Mouse (Mus musculus): Measurements from ENCODE around the gene Sept9. TPM values are rescaled to one million over a fixed set of nuclear protein-coding genes. Genes with fewer than 3 reads are reported as not detected.

The Sept9 gene
- total and polyA plus RNA-seq, 3 experiments = 115 to 469 (median 292) TPM

GRCm38 (mm10) chr11:117228139-117228538 lies 28.7 kb downstream of the Sept9 start:
- H3K36me3 ChIP-seq (replicated peaks) = no peaks in the 10 kb centered on the region
- DNase-seq (ENCODE audit: low spot score) (no peak), ATAC-seq (ENCODE audit: extremely low read depth, insufficient number of reproducible peaks, low FRiP score, poor library complexity, severe bottlenecking) (no peak)
- no peaks in the 10 kb centered on the region for H3K4me1 ChIP-seq (ENCODE audit: insufficient read depth, low read depth, low read length)
- H3K9me3 ChIP-seq (replicated peaks) = no peaks in the 10 kb centered on the region
- no peak overlapping the region for H3K4me3 ChIP-seq (ENCODE audit: low read depth, low read length)
- TF ChIP-seq GATA2 (IDR thresholded peaks at IDR 0.05; ENCODE audit: borderline replicate concordance, low read depth, low read length) = no peak
- TF ChIP-seq POLR2AphosphoS5 (IDR thresholded peaks at IDR 0.05; ENCODE audit: insufficient replicate concordance, low read depth, low read length) = no peak
- TF ChIP-seq TAL1 (conservative IDR thresholded peaks at IDR 0.05; ENCODE audit: low read depth, low read length) = no peak
- TF ChIP-seq CTCF (IDR thresholded peaks at IDR 0.05; ENCODE audit: low read depth, low read length) = no peak
- no peak for TF ChIP-seq GATA1 (IDR thresholded peaks at IDR 0.05; ENCODE audit: borderline replicate concordance, low read length)
- peaks cover 31% of the 10 kb centered on the region for H3K27me3 ChIP-seq (ENCODE audit: insufficient read depth, low read length)

GRCm38 (mm10) chr11:117231551-117231950 lies 32.1 kb downstream of the Sept9 start:
- ATAC-seq (ENCODE audit: extremely low read depth, insufficient number of reproducible peaks, low FRiP score, poor library complexity, severe bottlenecking) = no peak

GRCm38 (mm10) chr11:117232032-117232431 lies 32.6 kb downstream of the Sept9 start:
- Histone ChIP-seq H3K36me3 (replicated peaks) (no peaks in the 10 kb centered on the region), H3K27me3 (ENCODE audit: insufficient read depth, low read length) (peaks cover 60% of the 10 kb centered on the region), H3K4me1 (ENCODE audit: insufficient read depth, low read depth, low read length) (no peaks in the 10 kb centered on the region), H3K9me3 (replicated peaks) (no peaks in the 10 kb centered on the region), H3K4me3 (ENCODE audit: low read depth, low read length) (no peak overlapping the region)
- DNase-seq (ENCODE audit: low spot score) = no peak
- TF ChIP-seq CTCF (IDR thresholded peaks at IDR 0.05; ENCODE audit: low read depth, low read length) = no peak
- TF ChIP-seq GATA1 (IDR thresholded peaks at IDR 0.05; ENCODE audit: borderline replicate concordance, low read length) = no peak
- TF ChIP-seq TAL1 (conservative IDR thresholded peaks at IDR 0.05; ENCODE audit: low read depth, low read length) = no peak
- TF ChIP-seq POLR2AphosphoS5 (IDR thresholded peaks at IDR 0.05; ENCODE audit: insufficient replicate concordance, low read depth, low read length) = no peak
- TF ChIP-seq GATA2 (IDR thresholded peaks at IDR 0.05; ENCODE audit: borderline replicate concordance, low read depth, low read length) = no peak
- ATAC-seq (ENCODE audit: extremely low read depth, insufficient number of reproducible peaks, low FRiP score, poor library complexity, severe bottlenecking) = no peak

More at GRCm38 (mm10) chr11:117231551-117231950, 32.1 kb downstream of the Sept9 start:
- no peak overlapping the region for H3K4me3 ChIP-seq (ENCODE audit: low read depth, low read length)
- DNase-seq (ENCODE audit: low spot score) = no peak
- peaks cover 55% of the 10 kb centered on the region for H3K27me3 ChIP-seq (ENCODE audit: insufficient read depth, low read length)
- TF ChIP-seq GATA2 (IDR thresholded peaks at IDR 0.05; ENCODE audit: borderline replicate concordance, low read depth, low read length) (no peak), TAL1 (conservative IDR thresholded peaks at IDR 0.05; ENCODE audit: low read depth, low read length) (no peak), CTCF (IDR thresholded peaks at IDR 0.05; ENCODE audit: low read depth, low read length) (no peak), POLR2AphosphoS5 (IDR thresholded peaks at IDR 0.05; ENCODE audit: insufficient replicate concordance, low read depth, low read length) (no peak), GATA1 (IDR thresholded peaks at IDR 0.05; ENCODE audit: borderline replicate concordance, low read length) (no peak)
- H3K9me3 ChIP-seq (replicated peaks) = no peaks in the 10 kb centered on the region
- H3K36me3 ChIP-seq (replicated peaks) = no peaks in the 10 kb centered on the region
- no peaks in the 10 kb centered on the region for H3K4me1 ChIP-seq (ENCODE audit: insufficient read depth, low read depth, low read length)

- ATAC-seq (ENCODE audit: extremely low read depth, insufficient number of reproducible peaks, low FRiP score, poor library complexity, severe bottlenecking) (no peak), DNase-seq (ENCODE audit: low spot score) (no peak)
- Histone ChIP-seq H3K9me3 (replicated peaks) (no peaks in the 10 kb centered on the region), H3K4me1 (ENCODE audit: insufficient read depth, low read depth, low read length) (no peaks in the 10 kb centered on the region), H3K36me3 (replicated peaks) (no peaks in the 10 kb centered on the region), H3K27me3 (ENCODE audit: insufficient read depth, low read length) (peaks cover 58% of the 10 kb centered on the region), H3K4me3 (ENCODE audit: low read depth, low read length) (no peak overlapping the region)
- TF ChIP-seq GATA2 (IDR thresholded peaks at IDR 0.05; ENCODE audit: borderline replicate concordance, low read depth, low read length) (no peak), GATA1 (IDR thresholded peaks at IDR 0.05; ENCODE audit: borderline replicate concordance, low read length) (no peak), TAL1 (conservative IDR thresholded peaks at IDR 0.05; ENCODE audit: low read depth, low read length) (no peak), CTCF (IDR thresholded peaks at IDR 0.05; ENCODE audit: low read depth, low read length) (no peak), POLR2AphosphoS5 (IDR thresholded peaks at IDR 0.05; ENCODE audit: insufficient replicate concordance, low read depth, low read length) (no peak)
Measured at GRCm38 (mm10) chr11:117232886-117233458, 33.5 kb downstream of the Sept9 start.

- H3K9me3 ChIP-seq (replicated peaks) = no peaks in the 10 kb centered on the region
- H3K27me3 ChIP-seq (ENCODE audit: insufficient read depth, low read length) = peaks cover 51% of the 10 kb centered on the region
- TF ChIP-seq POLR2AphosphoS5 (IDR thresholded peaks at IDR 0.05; ENCODE audit: insufficient replicate concordance, low read depth, low read length) (no peak), GATA2 (IDR thresholded peaks at IDR 0.05; ENCODE audit: borderline replicate concordance, low read depth, low read length) (no peak), GATA1 (IDR thresholded peaks at IDR 0.05; ENCODE audit: borderline replicate concordance, low read length) (no peak), CTCF (IDR thresholded peaks at IDR 0.05; ENCODE audit: low read depth, low read length) (no peak), TAL1 (conservative IDR thresholded peaks at IDR 0.05; ENCODE audit: low read depth, low read length) (no peak)
- ATAC-seq (ENCODE audit: extremely low read depth, insufficient number of reproducible peaks, low FRiP score, poor library complexity, severe bottlenecking) (no peak), DNase-seq (ENCODE audit: low spot score) (no peak)
- no peaks in the 10 kb centered on the region for H3K36me3 ChIP-seq (replicated peaks)
- no peaks in the 10 kb centered on the region for H3K4me1 ChIP-seq (ENCODE audit: insufficient read depth, low read depth, low read length)
- no peak overlapping the region for H3K4me3 ChIP-seq (ENCODE audit: low read depth, low read length)
Measured at GRCm38 (mm10) chr11:117233818-117234217, 34.4 kb downstream of the Sept9 start.

- Histone ChIP-seq H3K9me3 (replicated peaks) (no peaks in the 10 kb centered on the region), H3K36me3 (replicated peaks) (no peaks in the 10 kb centered on the region), H3K4me3 (ENCODE audit: low read depth, low read length) (no peak overlapping the region), H3K4me1 (ENCODE audit: insufficient read depth, low read depth, low read length) (no peaks in the 10 kb centered on the region), H3K27me3 (ENCODE audit: insufficient read depth, low read length) (peaks cover 50% of the 10 kb centered on the region)
- TF ChIP-seq CTCF (IDR thresholded peaks at IDR 0.05; ENCODE audit: low read depth, low read length) (no peak), POLR2AphosphoS5 (IDR thresholded peaks at IDR 0.05; ENCODE audit: insufficient replicate concordance, low read depth, low read length) (no peak), TAL1 (conservative IDR thresholded peaks at IDR 0.05; ENCODE audit: low read depth, low read length) (no peak), GATA1 (IDR thresholded peaks at IDR 0.05; ENCODE audit: borderline replicate concordance, low read length) (no peak)
- no peak for ATAC-seq (ENCODE audit: extremely low read depth, insufficient number of reproducible peaks, low FRiP score, poor library complexity, severe bottlenecking)
- DNase-seq (ENCODE audit: low spot score) = no peak
Measured at GRCm38 (mm10) chr11:117235086-117235897, 35.8 kb downstream of the Sept9 start.

Measured in G1E (cell line).